Mouse (Mus musculus): ENCODE measurements at regions not wholly inside any gene's neighbourhood (a gene's known extent, or its start where the extent isn't known, plus 50 kb on each side); places are given as distances from the start of the nearest gene placed in this dataset.
A peak's percentile ranks its signal among the peaks of the same experiment; 100 is the strongest.

DNA sequence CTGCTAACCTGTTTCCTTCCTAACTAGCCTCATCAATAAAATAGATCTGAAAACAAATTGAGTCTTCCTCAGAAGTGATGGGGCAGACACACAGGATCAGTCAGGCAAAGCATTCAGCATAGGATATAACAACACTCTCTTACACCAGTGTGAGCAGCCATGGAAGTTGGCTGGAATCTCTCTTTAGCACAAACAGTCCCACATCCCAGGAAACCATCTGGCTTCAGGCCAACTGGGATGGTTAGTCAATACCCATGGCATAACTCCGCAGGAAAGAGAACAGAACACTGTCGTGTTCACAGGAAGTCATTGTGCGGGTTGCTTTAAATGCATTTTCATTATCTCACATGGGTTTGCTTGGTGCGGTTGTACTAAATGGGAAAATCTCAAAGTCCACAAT, 256.2 kb upstream of the Rag2 start:
- no peak for DNase-seq (ENCODE audit: low read depth, low spot score)

DNA sequence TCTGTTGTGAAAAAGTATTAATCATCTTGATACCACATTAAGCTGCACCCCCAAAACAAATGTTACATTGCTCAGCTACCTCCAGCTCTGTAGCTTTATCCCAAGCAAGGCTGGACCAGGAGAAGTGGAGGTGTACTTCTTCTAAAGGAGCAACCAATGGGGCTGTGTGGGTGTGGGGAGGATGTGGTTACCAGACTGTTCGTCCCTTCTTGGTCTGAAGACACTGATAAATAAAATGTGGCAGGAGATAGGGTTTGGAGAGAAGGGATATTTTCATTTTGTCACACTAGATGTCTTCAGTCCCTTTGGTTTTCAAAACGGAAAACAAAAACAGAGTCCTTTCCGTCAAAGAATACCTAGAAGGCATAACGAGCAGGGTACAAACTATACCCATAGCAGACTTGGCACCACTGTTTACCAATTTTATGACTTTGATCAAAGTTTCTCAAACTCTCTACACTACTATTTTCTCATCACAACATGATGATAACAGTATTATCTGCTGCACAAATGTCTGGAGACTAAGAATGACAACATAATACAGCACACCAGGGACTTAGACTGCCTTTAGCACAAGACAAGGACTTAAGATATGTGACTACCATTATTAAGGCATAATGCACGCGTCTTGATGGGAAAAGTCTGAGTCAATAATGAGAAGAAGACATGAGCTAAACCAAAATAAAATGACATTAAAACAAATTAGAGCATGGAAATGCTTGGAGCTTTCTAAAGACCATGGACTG, 253.4 kb upstream of the Rag2 start:
- DNase-seq (ENCODE audit: low read depth, low spot score), result no peak

DNA sequence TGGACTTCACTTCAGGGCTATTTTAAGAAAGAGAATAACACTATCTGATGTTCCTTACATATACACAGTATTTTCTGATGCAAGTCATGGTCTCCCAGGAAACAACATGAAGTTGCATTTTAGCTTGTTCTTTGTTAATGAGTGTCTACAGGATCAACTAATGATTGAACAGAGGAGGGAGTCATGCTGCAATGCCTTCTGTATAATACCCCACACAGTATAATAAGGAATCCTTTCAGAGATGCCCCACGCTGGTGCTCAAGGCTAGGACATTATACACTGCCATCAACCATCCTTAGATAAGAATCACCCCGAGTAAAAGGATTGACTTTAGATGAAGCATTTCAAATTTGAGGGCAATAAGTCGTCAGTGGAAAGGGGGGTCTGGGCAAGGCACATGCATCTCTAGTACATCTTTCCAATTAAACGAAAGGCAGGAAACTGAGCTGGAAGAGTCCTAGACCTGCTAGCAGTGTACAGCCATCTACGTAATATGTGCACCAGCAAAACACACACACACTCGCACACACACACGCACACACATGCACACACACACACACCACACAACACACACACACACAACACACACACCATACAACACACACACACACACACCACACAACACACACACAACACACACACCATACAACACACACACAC, 252.6 kb upstream of the Rag2 start:
- no peak for DNase-seq (ENCODE audit: low read depth, low spot score)

DNA sequence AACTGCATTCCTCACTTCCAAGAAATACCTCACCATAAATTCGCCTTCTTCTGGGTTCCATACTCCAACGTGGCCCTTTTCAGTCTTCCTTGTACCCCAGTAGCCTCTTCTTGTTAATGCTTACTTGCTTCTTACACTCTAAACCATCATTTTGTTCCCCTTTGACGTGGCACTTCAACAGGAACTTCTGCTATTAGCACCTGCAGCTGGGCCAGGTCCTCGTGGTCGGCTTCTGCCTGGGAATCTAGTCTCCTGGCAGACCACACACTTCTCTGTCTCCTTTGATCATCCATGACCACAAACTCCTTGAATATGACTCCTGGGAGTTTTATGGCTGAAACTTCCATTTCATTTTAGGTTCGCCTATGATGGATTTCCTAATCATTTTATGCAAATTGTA, 243.9 kb upstream of the Rag2 start:
- no peak for DNase-seq (ENCODE audit: low read depth, low spot score)

DNA sequence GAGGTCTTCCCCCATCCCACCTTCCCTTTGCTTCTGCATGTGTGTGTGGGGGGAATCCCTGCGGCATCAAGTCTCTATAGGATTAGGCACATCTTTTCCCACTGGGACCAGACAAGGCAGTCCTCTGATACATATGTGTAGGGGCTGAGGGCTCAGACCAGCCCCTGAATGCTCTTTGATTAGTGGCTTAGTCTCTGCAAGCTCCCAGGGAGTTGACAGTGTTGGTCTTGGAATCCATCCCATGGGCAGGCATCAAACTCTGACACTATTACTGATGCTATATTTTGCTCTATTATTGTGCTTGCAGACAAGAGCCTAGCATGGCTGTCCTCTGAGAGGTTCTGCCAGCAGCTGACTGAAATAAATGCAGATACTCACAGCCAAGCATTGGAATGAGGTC, 209.5 kb upstream of the Rag2 start:
- DNase-seq (ENCODE audit: low read depth, low spot score), result no peak

DNA sequence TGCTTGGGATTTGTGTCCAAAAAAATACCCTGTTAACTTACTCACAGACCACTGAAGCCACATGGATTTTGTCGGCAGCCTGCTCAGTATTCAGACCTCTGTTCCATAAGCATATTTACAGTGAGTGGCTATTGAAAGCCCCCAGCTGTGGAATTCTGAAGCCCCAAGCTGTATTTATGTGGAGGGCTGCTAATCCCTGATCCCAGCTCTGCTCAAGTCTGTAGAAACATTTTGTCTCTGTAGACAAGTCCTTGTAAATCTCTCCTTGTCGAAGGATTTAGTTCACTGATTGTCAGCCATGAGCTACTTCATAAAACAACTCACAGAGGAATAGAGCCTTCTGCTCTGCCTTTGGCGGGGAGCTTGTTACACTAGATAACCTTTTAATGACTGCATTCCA, 207.8 kb upstream of the Rag2 start:
- DNase-seq (ENCODE audit: low read depth, low spot score), result no peak

DNA sequence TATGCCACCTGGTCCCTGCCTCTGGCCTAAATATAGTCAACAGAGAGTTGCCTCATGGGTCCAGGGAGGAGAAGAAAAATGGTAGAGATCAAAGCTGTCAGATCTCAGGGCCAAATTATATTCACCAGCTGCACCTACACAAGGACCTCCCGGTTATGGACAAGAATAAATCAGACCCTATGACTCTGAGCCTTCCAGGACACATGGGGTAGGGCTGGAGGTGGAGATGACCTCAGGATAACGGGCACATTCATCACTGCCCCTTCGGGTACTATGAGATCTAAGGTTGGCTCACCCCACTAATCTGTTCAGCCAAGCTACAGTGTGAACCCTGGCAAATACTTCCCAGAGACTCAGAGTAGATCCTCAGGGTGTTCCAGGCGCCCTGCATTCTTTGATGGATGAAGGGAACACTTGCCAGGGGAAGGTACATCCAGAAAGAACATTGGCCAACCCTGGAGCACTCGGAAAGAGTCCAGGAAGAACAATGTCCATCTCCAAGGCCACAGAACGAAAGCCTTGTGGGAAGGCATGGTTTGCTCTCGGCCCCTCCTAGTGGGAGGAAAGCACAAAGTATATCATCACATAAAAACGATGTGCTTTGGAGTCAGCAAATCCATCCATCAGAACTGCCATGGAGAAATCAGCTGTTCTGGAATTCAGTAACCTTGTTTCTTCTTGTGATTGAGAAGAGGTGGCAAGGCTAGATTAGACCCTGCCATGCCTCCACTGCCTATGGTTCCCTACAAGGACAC, 191.2 kb upstream of the Rag2 start:
- DNase-seq (ENCODE audit: low read depth, low spot score), result no peak

DNA sequence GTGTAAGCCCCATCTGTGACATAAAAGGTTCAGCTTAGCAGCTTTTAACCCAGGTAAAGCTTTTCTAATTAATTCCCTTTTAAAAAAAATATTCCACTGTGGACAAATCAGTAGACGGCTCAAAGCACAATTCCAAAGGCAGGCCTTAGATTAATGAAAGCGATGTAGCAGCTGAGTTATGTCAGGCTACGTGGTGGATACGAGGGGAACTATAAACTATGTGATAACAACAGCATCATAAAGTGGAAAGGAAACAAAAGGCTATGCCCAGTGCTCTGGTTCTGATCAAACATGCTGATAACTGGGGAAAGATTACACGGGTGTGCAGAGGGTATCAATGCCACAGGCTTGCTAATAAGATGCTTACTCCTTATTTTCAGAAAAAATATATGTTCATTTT, 184.3 kb upstream of the Rag2 start:
- no peak for DNase-seq (ENCODE audit: low read depth, low spot score)

DNA sequence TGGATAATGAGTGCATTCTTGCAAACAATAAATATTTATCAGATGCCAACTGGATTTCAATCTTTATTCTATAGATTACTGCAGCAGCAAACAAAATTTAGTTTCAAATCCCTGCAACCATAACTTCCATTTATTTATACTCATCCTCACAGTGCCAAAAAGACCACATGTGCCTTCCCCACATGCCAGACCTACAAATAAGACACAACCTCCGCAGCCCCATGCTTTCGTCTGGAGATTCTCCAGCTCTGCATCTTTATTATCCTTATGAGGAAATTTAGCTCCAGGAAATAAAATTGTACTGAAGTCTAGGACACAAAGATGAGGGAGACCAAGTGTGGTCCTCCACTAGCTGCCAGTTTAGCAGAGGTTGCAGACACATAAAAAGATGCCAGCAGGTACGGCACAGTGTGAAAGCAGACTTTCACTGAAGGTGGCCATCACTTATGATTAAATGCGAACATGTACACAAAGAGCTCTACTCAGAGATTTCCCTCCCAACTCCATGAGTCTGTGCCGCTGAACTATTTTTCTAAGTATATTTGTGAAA, 183.4 kb upstream of the Rag2 start:
- no peak for DNase-seq (ENCODE audit: low read depth, low spot score)

DNA sequence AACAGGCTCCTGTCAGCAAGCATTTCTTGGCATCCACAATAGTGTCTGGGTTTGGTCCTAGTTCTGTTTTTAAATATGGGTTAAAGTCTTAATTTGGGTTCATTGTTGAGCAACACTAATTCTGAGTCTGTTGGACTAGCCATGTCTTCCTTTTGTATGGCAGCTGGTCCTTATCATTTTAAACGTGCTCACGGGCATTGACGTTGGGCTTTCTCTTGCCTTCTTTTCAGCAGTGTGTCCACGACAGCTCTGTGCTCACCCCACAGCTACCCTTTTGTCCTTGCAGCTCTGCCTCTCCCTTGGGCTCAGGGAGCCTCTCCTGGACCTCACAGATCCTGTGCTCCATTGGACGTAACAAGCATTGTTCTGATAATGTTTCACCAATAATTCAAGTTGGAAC, 168.9 kb upstream of the Rag2 start:
- DNase-seq (ENCODE audit: low read depth, low spot score), result no peak

DNA sequence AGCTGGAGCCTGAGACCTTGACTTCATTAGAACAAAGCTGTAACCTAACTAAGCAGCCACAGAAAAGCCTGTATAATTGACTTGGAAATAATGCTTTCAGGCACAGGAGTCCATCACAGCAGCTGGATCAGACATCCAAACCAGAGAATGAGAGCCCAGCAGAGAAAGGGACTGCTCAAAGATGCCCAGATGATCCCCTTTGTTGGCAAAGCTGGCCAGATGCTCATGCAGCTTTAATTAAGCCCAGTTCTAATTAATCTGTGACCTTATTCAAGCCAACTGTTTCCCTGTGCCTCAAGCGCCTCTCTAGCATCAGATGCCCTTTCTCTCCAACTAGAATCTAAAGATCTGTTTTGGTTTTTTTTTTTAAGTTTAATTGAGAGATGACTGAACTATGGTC, 165.6 kb upstream of the Rag2 start:
- DNase-seq (ENCODE audit: low read depth, low spot score), result no peak

DNA sequence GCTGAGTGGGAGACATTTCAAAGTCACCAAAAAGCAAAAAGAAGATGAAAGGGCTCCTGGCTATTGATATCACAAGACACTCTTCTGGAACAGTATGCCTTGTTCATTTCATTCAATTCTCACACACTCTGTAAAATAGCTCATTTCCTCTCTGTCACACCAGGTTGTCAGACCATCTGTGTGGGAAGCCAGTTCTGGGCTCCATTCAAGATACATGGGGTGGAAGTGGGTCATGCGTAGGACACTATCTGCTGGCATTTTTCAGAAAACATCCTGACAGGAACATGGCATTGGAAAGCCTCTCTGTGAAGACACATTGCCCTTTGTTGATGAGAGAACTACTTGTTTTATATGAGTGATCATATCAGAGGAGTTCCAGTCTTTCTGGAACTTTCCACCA, 162.1 kb upstream of the Rag2 start:
- no peak for DNase-seq (ENCODE audit: low read depth, low spot score)

DNA sequence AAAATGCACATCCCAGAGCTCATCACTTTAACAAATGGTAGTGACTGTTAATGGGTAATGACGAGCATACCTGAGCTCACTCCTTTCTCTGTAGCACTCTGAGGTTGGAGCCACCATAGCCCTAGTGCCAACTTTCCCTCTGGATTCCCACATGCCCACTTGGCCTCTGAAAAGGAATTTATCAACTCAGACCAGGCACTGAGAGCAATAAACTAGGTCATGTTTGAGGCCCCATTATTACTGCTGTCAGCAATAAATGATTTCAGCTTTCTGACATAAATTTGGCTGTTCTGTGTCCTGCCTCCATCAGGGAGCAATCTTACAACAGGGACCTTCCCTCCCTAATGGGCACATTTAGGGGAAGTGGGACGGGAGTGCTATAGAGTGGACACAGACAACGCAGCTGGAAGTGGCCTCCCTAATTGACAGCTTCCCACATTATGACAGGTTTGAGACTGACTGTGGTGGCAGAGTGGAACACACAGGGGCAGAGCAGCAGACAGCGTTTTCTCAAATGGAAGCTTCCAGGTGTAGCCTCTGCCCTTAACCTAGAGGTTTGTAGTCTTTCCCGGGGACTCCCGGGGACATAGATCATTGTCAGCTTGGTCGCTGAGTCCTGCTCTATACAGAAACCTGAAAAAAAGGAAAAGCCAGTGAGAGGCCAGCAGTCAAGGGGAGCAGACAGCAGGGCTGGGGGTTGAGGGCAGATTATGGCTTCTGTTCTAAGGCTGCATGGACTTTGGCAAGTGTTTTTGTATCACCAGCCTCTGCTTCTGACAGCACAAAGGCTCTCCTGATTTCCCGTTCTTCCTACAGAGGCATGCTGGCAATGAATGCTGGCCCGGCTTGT, 160.0 kb upstream of the Rag2 start:
- DNase-seq (ENCODE audit: low read depth, low spot score), result no peak

DNA sequence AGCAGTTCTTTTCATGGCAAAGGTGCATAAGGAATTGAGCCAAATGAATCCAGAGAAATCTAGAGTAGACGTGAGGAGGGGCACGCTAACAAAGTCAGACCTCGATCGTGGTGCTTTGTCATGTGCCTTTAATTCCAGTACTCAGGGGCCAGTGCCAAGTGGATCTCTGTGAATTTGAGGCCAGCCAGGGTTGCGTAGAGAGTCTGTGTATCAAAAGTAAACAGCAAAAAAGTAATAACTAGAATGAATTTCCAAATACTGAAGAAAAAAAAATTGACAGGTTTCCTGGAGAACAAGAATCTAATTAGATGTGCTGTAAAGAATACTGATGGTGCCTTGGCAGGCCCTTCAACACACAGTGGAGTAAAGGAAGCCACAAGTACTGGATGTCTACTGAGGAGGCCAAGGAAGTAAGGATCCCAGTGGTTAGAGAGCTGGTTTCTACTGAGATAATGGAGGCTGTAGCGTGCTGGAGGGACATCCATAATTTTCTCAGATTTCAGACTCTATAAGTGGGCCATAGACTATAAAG, 153.9 kb upstream of the Rag2 start:
- DNase-seq (ENCODE audit: low read depth, low spot score), result no peak

DNA sequence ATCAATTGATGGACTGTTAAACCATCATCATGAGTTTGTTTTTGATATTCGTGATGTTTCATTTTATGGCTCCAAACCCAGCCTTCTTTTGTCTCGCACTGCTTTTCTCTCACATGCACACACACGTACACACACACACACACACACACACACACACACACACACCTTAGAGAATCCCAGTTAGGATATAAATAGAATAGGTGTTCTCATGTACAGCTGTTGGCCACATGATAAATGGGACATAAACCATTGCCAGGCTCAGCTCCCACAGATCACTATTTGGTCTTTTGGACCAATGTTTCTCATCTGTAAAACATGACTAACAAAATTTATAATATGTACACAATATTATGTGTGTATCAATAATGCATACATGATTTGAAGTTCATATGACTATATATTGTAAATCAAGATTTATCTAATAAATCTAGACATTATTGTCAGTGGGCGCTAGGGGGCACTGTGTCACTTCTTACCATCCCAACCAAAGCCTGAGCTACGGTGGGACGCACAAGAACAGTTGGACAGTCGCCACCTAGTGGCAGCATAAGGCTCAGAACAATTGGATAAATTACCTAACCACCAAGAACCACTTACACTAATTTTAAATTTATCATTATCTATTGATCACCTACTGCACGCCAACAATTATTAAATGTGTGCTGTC, 151.9 kb upstream of the Rag2 start:
- DNase-seq (ENCODE audit: low read depth, low spot score), result peak; percentile 92

DNA sequence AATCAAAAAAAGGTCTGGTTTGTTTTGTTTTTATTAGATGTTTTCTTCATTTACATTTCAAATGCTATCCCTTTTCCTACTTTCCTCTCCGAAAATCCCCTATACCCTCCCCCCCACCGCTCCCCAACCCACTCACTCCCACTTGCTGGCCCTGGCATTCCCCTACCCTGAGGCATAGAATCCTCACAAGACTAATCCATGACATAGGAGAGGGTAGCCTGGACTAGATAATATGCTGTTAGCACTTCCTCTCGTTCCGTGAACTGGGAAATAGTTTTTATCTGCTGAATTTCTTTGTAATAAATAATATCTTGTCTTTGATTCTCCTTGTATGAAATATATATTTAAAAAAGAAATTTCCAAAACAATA, 151.4 kb upstream of the Rag2 start:
- no peak for DNase-seq (ENCODE audit: low read depth, low spot score)

DNA sequence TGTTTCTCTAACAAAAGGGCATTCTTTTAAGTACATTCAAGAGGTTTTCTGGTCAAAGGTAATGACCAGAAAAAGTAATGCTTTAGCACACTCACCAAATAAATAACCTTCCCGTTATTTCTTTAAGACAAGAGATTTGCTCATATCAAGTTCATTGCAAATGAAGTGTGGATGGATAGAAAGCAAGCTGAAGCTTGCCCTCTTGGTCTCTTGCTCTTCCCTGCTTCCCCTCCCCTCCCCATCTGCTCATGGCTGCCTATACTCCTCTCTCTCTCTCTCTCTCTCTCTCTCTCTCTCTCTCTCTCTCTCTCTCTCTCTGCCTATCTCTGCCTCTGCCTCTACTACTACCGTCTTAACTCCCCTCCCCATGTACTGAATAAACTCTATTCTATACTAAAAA, 147.7 kb upstream of the Rag2 start:
- no peak for DNase-seq (ENCODE audit: low read depth, low spot score)

DNA sequence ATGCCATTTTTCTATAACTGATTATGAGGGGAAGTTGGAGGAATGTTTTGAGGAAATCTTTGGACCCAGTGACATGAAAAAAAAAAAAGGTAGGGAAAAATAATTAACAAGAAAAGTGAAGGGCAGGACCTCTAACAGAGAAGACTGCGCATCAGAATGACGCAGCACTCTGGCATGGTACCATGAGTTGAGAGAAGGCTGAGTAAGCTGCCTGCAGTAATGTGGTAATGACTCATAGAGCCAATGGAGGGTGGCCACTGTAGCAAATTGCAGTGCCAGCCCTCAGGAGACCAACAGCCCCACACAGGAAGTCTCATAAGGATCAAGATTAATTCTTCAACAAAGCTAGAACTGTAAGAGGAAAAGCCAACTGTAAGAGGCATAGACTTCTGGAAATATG, 134.3 kb upstream of the Rag2 start:
- DNase-seq (ENCODE audit: low read depth, low spot score), result no peak

DNA sequence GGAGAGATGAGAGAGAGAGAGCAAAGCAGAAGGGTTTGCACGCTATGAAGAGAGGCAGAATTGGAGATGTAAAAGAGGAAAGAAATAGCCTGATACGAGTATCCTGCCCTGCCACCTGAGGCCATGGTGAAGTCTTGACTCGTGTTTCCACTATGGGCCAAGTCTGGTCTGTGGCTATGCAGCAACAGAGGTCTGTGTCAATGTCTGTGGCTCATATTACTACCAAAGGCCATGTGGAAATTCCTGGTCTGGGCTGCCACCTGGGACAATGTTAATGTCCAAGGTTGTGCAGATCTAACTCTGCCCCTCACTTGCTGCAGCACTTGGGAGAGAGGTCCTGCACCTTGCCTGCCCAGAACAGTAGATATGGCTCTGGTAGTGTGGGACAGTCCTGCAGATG, 132.8 kb upstream of the Rag2 start:
- DNase-seq (ENCODE audit: low read depth, low spot score), result no peak

DNA sequence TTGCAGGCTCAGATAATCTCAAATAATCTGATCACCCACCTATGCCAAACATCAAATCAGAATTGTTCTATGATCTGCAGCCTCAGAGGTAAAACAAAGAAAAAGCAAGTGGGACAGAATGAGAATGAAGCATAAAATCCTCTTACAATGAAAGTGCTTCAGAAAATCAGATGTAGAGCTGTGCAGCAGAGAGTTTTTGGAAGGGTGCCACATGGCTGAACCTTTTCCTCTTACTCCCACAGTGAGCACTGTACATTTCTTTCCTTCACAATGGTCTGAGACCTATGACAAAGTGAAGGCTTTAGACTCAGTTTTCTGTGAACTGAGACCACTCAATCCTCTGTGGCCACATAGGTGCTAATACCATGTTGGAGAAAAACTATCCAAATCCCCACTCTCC, 116.4 kb upstream of the Rag2 start:
- DNase-seq (ENCODE audit: low read depth, low spot score), result no peak
